Mouse (Mus musculus): ENCODE measurements around the gene Irf8. TPM values are rescaled to one million over a fixed set of nuclear protein-coding genes. Genes with fewer than 3 reads are reported as not detected.
"Not testable (repeated sequence)": the region's sequence is repeated elsewhere in the genome, so short reads cannot be mapped to it uniquely, and the experiment has no call there.

Irf8 gene
- total RNA-seq, 2 experiments from 2014 or later: 4.2 to 4.8 TPM

DNA sequence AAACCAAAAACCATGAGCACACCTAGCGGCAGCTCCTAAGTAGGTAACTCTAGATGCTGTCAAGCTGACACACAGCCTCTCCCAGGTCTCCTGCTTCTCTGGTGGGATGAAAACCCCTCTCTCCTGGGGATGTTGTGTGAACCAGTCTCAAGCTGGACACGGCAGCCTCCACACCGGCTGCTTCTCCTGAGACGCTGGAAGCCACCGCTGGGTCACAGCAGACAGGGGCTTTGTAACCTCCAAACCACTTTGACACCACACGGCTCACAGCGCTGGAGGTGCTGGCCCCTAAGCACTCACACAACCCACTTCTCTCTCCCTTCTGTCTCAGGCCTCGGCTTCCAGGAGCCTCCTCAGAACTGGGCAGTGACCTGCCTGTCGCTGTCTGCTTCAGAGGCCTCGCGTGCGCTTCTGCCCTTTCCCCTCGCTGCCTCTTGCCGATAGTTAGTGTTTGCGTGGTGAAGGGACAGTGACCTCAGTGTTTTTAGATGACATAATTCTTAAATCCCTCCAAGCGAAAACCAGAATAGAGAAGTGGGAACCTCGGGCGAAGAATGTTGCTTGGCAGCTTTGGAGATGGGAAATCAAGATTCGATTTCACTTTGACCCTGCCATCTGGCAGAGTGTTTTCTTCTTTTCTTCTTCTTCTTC, 16.4 kb upstream of the Irf8 start:
- no peak for DNase-seq (ENCODE audit: low spot score in 2 of 2)

DNA sequence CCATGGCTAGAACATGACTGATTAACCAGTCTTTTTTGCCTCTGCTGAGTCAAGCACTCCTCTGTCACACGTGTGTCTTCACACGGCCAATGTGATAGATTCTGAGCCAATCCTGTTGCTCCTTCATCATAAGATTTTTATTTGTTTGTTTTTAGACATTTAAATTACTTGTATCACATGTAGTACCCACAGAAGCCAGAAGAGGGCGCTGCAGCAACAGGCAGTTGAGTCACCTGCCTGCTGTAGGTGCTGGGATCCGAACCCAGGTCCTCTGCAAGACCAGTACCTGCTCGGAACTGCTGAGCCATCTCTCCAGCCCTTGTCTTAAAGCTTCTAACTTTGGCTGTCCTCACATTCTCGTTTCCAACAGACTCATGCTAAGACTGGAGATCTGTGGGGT, 13.1 kb upstream of the Irf8 start:
- DNase-seq (ENCODE audit: low spot score in 2 of 2): no peak

DNA sequence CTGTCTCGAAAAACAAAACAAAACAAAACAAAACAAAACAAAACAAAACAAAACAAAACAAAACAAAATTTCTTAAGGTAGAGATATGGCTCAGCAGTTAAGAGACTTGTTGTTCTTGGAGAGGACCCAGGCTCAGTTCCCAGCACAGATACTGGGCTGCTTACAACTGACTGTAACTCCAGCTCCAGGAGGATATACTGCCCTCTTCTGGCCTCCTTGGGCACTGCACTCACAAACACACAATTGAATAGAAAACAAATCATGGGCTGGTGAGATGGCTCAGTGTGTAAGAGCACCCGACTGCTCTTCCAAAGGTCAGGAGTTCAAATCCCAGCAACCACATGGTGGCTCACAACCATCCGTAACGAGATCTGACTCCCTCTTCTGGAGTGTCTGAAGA, 12.1 kb upstream of the Irf8 start:
- not testable (repeated sequence) for DNase-seq (ENCODE audit: low spot score in 2 of 2)

- DNase-seq (ENCODE audit: low spot score in 2 of 2): no peak
Measured at GRCm38 (mm10) chr8:120724816-120725575, 11.2 kb upstream of the Irf8 start.

DNA sequence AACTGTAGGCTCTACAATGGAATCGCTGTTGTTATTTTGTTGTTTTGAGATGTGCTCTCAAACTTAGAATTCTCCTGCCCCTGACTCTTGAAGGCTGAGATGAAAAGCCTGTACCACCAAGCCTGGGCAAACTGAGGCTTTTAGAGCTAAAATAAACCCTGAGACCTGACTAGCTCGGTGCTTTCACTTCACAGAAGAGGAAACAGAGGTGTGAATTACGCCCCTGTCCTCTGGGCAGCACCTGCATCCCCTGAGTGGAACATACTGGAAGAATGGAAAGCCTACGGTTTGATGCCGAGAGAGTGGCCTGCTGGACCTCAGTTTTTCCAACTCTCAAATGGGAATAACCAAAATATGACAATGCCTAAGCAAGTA, 10.6 kb upstream of the Irf8 start:
- DNase-seq (ENCODE audit: low spot score in 2 of 2): no peak

DNA sequence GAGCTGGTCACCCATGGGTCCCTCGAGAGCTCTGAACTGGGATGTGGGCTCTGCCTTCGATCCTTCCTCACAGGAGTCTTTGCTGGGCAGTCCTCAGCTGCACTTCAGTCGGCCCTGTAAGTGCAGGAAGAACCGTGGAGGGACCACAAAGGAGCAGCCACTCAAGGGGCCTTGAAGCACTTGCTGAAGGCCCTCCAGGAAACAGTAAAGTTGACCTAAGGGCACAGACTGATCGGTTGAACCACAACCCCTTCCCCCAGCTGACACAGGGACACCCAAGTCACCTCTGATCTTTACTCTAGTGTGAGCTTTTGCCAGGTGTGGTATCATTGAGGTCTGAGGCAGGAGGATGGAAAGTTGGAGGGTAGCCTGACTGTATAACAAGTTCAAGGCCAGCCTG, 10.1 kb upstream of the Irf8 start:
- no peak for DNase-seq (ENCODE audit: low spot score in 2 of 2)

- DNase-seq (ENCODE audit: low spot score in 2 of 2): no peak
Measured at GRCm38 (mm10) chr8:120728488-120729160, 7.5 kb upstream of the Irf8 start.

- no peak for DNase-seq (ENCODE audit: low spot score in 2 of 2)
Measured at GRCm38 (mm10) chr8:120731582-120731981, 4.6 kb upstream of the Irf8 start.

GRCm38 (mm10) chr8:120732068-120732467, 4.1 kb upstream of the Irf8 start:
- no peak for DNase-seq (ENCODE audit: low spot score in 2 of 2)

- DNase-seq (ENCODE audit: low spot score in 2 of 2): peak in 1 of 2 experiments; percentile 34
Measured at GRCm38 (mm10) chr8:120736486-120736885, 328 bp downstream of the Irf8 start.

- DNase-seq (ENCODE audit: low spot score in 2 of 2): no peak
Measured at GRCm38 (mm10) chr8:120737166-120737565, 1.0 kb downstream of the Irf8 start.

DNA sequence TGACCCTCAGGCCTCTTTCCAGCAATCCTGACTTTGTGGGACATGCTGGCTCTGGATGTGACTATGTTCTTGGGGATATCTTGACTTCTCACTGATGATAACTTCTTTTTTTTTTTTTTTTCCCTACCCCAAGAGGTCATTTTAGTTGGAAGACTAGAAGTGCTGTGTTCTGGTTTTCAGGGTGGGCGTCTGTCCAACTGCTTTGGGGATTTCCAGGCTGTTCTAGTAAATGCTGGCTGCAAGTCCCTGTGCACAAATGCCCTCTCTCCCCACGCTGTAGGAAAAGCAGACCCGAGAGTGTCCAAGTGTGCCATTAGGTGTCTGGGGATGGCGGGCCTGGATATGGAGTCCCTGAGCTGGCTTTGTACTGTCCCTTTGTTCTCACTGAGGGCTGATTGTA, 2.6 kb downstream of the Irf8 start:
- DNase-seq (ENCODE audit: low spot score in 2 of 2): peak in 1 of 2 experiments; percentile 26

GRCm38 (mm10) chr8:120739526-120739925, 3.4 kb downstream of the Irf8 start:
- no peak for DNase-seq (ENCODE audit: low spot score in 2 of 2)

DNA sequence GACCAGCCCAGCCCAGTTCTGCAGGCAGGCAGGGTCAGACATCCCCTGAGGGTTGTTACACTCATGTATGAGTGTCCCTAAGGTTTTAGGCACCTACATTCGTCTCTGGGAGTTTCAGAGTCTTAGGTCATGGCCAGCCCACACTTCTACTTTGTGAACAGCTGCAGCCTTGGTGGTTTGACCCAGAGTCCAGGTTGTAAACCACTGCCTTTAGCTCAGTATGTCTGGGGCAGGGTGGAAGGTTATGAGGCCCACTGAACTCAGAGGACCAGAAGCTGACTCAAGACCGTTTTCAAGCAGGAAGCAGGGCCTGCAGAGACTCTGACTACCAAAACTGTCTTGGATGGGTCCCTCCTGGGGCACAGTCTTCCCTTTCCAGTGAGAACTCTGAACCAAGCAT, 4.4 kb downstream of the Irf8 start:
- no peak for DNase-seq (ENCODE audit: low spot score in 2 of 2)

DNA sequence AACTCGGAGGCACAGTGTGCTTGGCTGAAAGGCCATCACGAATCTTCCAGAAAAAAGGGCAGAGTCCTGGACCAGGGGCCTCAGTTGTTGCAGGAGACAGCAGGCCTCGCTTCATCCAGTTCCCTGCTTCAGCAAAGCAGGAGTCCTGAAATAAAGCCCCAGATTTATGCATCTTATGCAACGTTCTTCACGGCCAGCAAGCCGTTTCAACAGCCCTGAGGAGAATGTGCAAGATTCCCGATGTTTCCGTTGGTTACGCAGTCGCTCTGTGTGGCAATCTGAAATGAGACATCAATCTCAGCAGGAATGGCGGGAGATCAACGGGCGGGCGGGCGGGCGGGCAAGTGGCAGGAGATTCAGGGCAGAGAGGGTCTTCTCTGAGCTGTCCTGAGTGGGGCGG, 4.8 kb downstream of the Irf8 start:
- DNase-seq (ENCODE audit: low spot score in 2 of 2): no peak

DNA sequence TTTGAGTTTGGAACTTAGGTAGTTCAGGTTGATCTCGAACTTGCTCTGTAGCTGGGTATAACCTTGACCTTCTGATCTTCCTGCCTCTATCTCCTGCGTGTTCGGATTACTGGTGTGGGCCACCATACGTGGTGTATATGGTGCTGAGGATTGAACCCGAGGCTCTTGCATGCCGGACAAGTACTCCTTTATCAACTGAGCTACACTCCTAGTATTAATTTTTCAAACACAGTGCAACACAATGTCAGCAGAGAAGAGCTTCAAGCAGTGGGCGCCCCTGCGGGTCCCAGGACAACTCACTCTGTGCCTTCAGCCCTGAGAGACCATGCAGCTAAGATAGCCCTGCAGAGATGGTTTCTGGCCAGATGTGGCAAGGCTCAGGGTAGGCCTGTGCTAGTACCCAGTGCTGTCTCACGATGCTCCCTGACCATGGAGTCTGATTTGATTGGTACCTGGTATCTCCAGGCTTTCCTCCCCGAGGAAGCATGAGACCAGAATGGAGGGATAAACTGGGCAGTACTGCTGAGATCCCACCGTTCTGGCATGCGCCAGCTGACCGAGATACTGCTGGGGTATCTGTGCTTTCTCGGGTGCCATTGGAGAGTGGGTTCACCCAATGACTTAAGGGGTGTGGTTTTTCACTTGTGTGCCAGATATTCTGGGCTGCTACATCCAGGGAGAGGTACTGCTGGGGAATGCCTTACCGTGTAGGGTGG, 5.8 kb downstream of the Irf8 start:
- DNase-seq (ENCODE audit: low spot score in 2 of 2): no peak

DNA sequence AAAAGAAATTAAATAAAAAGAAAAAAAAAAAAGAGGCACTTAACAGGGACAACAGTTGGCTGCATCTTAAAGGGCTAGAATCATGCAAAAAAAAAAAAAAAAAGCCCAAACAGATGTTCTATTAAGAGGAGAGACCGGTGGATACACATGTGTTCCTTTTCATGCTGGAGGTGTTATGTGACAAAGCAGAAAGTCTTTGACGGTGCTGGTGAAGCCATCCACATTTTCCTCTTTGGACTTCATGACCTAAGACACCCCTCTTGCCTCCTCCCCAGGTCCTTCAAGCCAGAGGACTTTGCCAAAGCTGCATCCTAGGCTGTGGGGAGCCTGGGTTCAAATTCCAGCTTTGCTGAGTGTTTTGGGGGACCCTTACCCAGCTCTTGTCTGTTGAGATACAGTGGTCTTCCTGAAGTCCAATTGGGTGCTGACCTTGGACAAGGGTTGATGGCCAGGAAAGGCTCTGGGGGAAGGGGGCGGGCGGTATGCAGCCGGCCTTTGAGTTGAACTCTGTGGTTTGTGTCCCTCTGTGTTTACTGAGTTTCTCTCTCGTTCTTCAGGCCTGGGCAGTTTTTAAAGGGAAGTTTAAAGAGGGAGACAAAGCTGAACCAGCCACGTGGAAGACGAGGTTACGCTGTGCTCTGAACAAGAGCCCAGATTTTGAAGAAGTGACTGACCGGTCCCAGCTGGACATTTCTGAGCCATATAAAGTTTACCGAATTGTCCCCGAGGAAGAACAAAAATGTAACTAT, 7.2 kb downstream of the Irf8 start:
- DNase-seq (ENCODE audit: low spot score in 2 of 2): no peak

- no peak for DNase-seq (ENCODE audit: low spot score in 2 of 2)
Measured at GRCm38 (mm10) chr8:120743898-120744290, 7.7 kb downstream of the Irf8 start.

DNA sequence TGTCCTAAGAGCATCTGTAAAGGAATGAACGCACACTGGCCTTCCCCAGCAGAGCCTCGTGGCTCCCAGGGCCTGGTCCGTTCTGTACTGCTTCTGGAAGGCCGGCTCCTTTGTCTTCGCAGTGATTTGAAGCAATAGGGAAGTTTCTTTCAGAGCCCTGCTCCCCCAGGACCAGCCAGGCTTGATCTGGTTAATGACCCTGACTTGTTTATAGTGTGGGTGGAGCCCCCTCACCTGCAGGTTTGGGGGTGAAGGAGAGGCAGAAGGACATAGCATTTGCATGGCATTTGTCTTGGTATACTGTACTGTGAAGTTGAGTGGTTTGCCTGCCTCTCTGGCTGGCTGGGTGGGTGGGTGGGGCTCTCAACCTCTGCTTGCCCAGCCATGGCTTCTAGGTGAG, 8.3 kb downstream of the Irf8 start:
- no peak for DNase-seq (ENCODE audit: low spot score in 2 of 2)

DNA sequence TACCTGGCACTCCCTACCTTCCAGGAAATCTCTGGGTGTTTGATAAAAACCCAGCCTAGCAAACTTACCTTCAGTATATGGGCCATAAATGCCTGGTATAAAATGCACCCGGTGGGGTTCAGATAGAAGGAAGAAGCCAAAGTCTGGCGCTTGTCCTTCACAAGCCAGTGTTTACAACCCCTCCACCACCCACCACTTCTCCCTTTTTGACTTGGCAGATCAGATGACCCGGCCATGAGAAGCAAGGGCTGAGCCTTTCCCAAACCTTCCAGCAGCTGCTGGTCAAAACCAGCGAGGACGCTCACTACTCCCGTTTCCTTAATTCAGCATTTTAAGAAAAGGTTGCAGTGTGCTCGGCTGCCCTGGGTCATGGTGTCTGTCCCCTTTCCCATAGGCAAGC, 9.1 kb downstream of the Irf8 start:
- DNase-seq (ENCODE audit: low spot score in 2 of 2): no peak
